Mouse (Mus musculus) neural tube, embryonic 11.5 days (tissue): ENCODE results near the gene Fgfrl1. TPM values are rescaled to one million over a fixed set of nuclear protein-coding genes. Genes with fewer than 3 reads are reported as not detected.

Experiments
- ATAC-seq: fragments of 200-750 bp; cut with Nextera tagmentation; 2 replicates; pipeline ENCODE4 v1.8.0; 2017; ENCODE audit warnings: moderate number of reproducible peaks, mild to moderate bottlenecking, moderate TSS enrichment, moderate library complexity; ENCODE audit not compliant: insufficient read depth, low FRiP score, low TSS enrichment
- DNase-seq: peaks from one replicate; pipeline ENCODE4 v3.0.0-alpha.2; 2015; ENCODE audit warnings: low spot score
- H3K27ac ChIP-seq: fragments of 300-500 bp; sonication (generic); 2 replicates; pipeline ENCODE4 v1.5.1; 2014; ENCODE audit warnings: low read depth, mild to moderate bottlenecking, low read length
- H3K27me3 ChIP-seq: fragments of 300-500 bp; sonication (generic); 2 replicates; pipeline ENCODE4 v1.6.1; 2014; ENCODE audit warnings: mild to moderate bottlenecking, low read length, mixed read lengths; ENCODE audit not compliant: control insufficient read depth, insufficient read depth
- H3K36me3 ChIP-seq: fragments of 300-500 bp; sonication (generic); 2 replicates; pipeline ENCODE4 v1.6.1; 2014; ENCODE audit warnings: mild to moderate bottlenecking, low read length, moderate library complexity, mixed read lengths; ENCODE audit not compliant: control insufficient read depth, insufficient read depth
- H3K4me1 ChIP-seq: fragments of 300-500 bp; sonication (generic); 2 replicates; pipeline ENCODE4 v1.6.1; 2014; ENCODE audit warnings: low read length, mixed read lengths; ENCODE audit not compliant: control insufficient read depth, insufficient read depth
- H3K4me2 ChIP-seq: fragments of 300-500 bp; sonication (generic); 2 replicates; pipeline ENCODE4 v1.6.1; 2014; ENCODE audit warnings: low read depth, mild to moderate bottlenecking, moderate library complexity
- H3K4me3 ChIP-seq: fragments of 300-500 bp; sonication (generic); 2 replicates; pipeline ENCODE4 v1.5.1; 2014; ENCODE audit warnings: low read depth, low read length
- H3K9ac ChIP-seq: fragments of 300-500 bp; sonication (generic); 2 replicates; pipeline ENCODE4 v1.6.1; 2014; ENCODE audit warnings: mild to moderate bottlenecking, low read length
- H3K9me3 ChIP-seq: fragments of 300-500 bp; sonication (generic); 2 replicates; pipeline ENCODE4 v1.6.1; 2016; ENCODE audit warnings: low read length; ENCODE audit not compliant: control insufficient read depth
- WGBS: fragments of 180-500 bp; shearing (Covaris S2); extraction: QIAGEN DNeasy Blood & Tissue Kit; methylation state at CpG from one replicate; pipeline ENCODE4 v1.1.7; 2014; 5-methylcytosine and 5-hydroxymethylcytosine counted together
- polyA plus RNA-seq: library from polyadenylated mRNA; unstranded; fragments of >200 nt; fragmentation: Nextera tagmentation; extraction: Ambion mirVana; gene quantifications from 2 replicates; pipeline ENCODE4 v1.2.1, GENCODE M21; 2014

The Fgfrl1 gene
- polyA plus RNA-seq, 1 experiment from 2014 or later, result 28.6 TPM

DNA sequence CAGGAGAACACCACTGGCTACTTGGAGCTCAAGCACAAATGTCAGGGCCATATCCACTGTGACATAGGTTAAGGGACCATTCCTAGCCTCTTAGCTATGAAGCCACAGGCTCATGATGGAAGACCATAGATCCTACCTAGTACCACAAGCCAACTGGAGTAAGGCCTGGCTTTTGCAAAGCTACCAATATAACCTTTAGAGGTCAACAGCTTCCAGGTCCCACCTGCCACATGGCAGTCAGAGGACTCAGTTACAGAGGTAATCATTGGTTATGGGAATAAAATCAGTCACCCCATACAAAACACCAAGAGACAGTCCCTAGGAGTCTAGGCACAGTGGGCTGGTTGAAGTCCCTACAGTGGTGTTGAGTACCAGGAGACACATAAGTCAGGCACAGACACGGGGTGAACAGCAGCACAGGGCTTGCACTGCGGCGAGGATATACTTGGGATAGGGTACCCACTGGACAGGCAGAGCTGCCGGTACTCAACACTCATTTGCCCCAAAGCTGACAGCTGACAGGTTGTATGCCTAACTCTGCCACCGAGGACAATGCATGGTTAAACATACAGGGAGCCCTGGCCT is 41.0 kb upstream of the Fgfrl1 start:
- Histone ChIP-seq H3K27ac (no peak overlapping the region), H3K9me3 (no peaks in the 10 kb centered on the region), H3K4me3 (no peak overlapping the region), H3K4me2 (no peak overlapping the region), H3K27me3 (no peaks in the 10 kb centered on the region), H3K9ac (no peak overlapping the region), H3K36me3 (peaks cover 6% of the 10 kb centered on the region; the same call in 1 of the 2 replicates), H3K4me1 (no peaks in the 10 kb centered on the region)
- DNase-seq, result no peak
- 78% methylated on average over 5 of the region's 5 CpGs for WGBS
- no peak for ATAC-seq

GRCm38 (mm10) chr5:108651823-108652222 is 40.4 kb upstream of the Fgfrl1 start:
- DNase-seq (peak; percentile 29), ATAC-seq (peak; percentile 62; the same call in 1 of the 2 replicates)
- Histone ChIP-seq H3K36me3 (peaks cover 6% of the 10 kb centered on the region; the same call in 1 of the 2 replicates), H3K27me3 (no peaks in the 10 kb centered on the region), H3K27ac (no peak overlapping the region), H3K9me3 (no peaks in the 10 kb centered on the region), H3K4me3 (no peak overlapping the region), H3K9ac (no peak overlapping the region), H3K4me2 (no peak overlapping the region), H3K4me1 (no peaks in the 10 kb centered on the region)
- WGBS, result 57% methylated on average over 1 of the region's 1 CpGs

DNA sequence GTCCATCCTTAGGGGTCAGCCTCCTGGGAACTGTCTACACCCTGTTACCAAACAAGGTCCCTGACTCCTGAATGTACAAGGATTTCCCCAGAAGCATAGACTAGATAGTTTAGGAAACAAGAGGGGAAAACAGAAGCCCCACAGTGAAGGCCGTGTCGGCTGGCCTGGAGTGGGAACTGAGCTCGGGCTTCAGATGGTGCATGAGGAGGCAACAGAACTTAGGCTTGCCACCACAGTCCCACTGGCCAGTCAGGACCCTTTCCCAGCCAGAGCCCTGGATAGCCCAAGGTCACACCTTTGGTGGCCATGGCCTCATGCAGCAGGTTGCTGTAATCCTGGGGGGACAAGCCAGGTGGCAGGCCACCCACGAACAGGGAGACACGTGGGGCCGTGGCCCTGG is 38.8 kb upstream of the Fgfrl1 start:
- H3K4me1 ChIP-seq, result no peaks in the 10 kb centered on the region
- no peak for DNase-seq
- H3K9me3 ChIP-seq, result no peaks in the 10 kb centered on the region
- no peak overlapping the region for H3K27ac ChIP-seq
- ATAC-seq, result no peak
- H3K4me3 ChIP-seq, result no peak overlapping the region
- H3K36me3 ChIP-seq, result peaks cover 4% of the 10 kb centered on the region; the same call in 1 of the 2 replicates
- no peak overlapping the region for H3K9ac ChIP-seq
- 91% methylated on average over 6 of the region's 6 CpGs for WGBS
- H3K4me2 ChIP-seq, result no peak overlapping the region
- no peaks in the 10 kb centered on the region for H3K27me3 ChIP-seq

- no peaks in the 10 kb centered on the region for H3K9me3 ChIP-seq
- ATAC-seq (no peak), DNase-seq (no peak)
- H3K9ac ChIP-seq, result no peak overlapping the region
- no peak overlapping the region for H3K4me3 ChIP-seq
- H3K27me3 ChIP-seq, result no peaks in the 10 kb centered on the region
- H3K4me2 ChIP-seq, result no peak overlapping the region
- H3K27ac ChIP-seq, result no peak overlapping the region
- WGBS, result 94% methylated on average over 10 of the region's 10 CpGs
- H3K36me3 ChIP-seq, result peaks cover 4% of the 10 kb centered on the region; the same call in 1 of the 2 replicates
- H3K4me1 ChIP-seq, result 0 out of 2 replicates have a peak, but pooled peaks cover 3% of the 10 kb centered on the region
Measured at GRCm38 (mm10) chr5:108654444-108654990, 37.7 kb upstream of the Fgfrl1 start.

GRCm38 (mm10) chr5:108655381-108655780 is 36.8 kb upstream of the Fgfrl1 start:
- Histone ChIP-seq H3K36me3 (0 out of 2 replicates have a peak, but pooled peaks cover 4% of the 10 kb centered on the region), H3K9me3 (no peaks in the 10 kb centered on the region), H3K4me2 (no peak overlapping the region), H3K27ac (no peak overlapping the region), H3K4me1 (peaks cover 7% of the 10 kb centered on the region; the same call in 1 of the 2 replicates), H3K27me3 (no peaks in the 10 kb centered on the region), H3K9ac (no peak overlapping the region), H3K4me3 (no peak overlapping the region)
- no peak for ATAC-seq
- no peak for DNase-seq
- 94% methylated on average over 9 of the region's 9 CpGs for WGBS

DNA sequence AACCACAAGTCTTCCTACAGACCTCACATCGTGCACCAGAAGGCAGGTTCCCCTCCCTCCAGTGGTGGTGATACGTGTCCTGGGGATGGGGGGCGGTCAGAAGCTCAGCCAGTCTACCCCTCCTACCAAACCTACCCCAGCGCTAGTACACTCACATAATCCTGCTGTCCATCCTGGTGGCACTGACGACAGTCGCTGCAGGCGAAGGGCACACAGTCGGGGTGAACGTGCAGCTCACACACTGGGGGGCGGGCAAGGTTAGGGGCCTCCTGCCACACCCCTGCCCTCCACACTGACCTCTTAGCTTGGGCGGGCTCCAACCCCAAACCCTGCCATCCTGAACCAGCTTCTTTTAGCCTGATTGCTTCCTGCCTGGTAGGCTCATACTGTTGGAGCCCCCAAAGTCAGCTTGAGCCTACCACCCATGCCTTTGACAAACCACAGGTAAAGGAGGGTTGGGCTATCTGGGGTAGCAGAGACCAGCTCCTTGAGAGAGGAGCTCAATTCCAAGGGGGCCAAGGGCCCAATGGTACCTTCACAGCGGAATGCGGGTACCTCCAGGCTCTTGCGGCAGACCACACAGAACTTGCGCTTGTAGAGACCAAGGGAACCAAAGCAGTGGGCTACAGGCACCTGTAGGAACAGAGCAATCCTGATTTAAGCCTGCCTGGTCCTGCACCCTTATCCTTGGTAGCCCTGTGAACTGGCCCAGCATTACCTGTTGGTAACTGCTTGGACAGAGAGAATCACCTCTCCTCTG is 36.1 kb upstream of the Fgfrl1 start:
- Histone ChIP-seq H3K4me2 (no peak overlapping the region), H3K36me3 (0 out of 2 replicates have a peak, but pooled peaks cover 4% of the 10 kb centered on the region), H3K9ac (no peak overlapping the region), H3K27me3 (no peaks in the 10 kb centered on the region), H3K27ac (no peak overlapping the region), H3K4me3 (no peak overlapping the region), H3K4me1 (peaks cover 7% of the 10 kb centered on the region; the same call in 1 of the 2 replicates), H3K9me3 (no peaks in the 10 kb centered on the region)
- no peak for DNase-seq
- no peak for ATAC-seq
- 91% methylated on average over 15 of the region's 15 CpGs for WGBS

DNA sequence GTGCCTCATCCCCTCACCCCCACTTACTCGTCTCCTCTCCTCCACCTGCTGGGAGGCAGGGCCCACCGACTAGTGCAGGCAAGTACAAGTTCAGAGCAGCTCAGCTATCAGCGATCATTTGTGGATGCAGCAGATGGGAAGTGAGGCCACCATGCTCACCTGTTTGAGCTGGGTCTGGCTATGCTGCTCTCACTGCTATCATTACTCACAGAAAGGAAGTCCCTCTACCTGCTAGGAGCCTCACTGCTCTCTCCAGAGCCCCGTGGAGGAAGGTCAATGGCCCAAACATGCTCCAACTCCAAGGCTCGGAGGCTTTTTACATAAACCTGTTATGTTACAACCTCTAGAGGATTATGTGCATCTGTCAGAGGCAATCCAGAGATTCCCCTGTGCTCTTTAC is 34.8 kb upstream of the Fgfrl1 start:
- Histone ChIP-seq H3K4me1 (peaks cover 7% of the 10 kb centered on the region; the same call in 1 of the 2 replicates), H3K27ac (no peak overlapping the region), H3K36me3 (0 out of 2 replicates have a peak, but pooled peaks cover 4% of the 10 kb centered on the region), H3K27me3 (no peaks in the 10 kb centered on the region), H3K4me3 (no peak overlapping the region), H3K9ac (no peak overlapping the region), H3K9me3 (no peaks in the 10 kb centered on the region), H3K4me2 (no peak overlapping the region)
- WGBS, result 78% methylated on average over 5 of the region's 5 CpGs
- ATAC-seq, result no peak
- DNase-seq, result no peak

DNA sequence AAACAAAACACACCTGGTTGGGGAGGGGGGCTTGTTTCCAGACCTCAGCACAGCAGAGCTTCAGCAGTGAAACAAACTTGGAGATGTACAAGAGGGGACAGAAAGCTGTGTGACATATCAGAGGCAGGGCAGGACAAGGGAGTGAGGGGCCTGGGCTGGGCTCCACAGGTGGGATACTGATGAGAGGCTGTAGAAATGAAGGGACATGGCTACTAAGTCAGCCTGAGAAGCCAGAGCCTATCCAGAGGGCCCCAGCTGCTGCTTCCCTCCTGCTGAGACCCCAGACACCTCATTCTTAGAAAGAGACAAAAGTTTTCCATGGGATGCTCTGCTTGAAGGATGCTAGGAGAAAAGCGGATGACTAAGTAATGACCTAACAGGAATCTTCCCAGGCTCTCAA is 33.6 kb upstream of the Fgfrl1 start:
- WGBS, result 79% methylated on average over 1 of the region's 1 CpGs
- Histone ChIP-seq H3K9ac (no peak overlapping the region), H3K27me3 (no peaks in the 10 kb centered on the region), H3K9me3 (no peaks in the 10 kb centered on the region), H3K36me3 (0 out of 2 replicates have a peak, but pooled peaks cover 4% of the 10 kb centered on the region), H3K4me3 (no peak overlapping the region), H3K4me1 (peaks cover 7% of the 10 kb centered on the region; the same call in 1 of the 2 replicates), H3K27ac (no peak overlapping the region), H3K4me2 (no peak overlapping the region)
- no peak for ATAC-seq
- no peak for DNase-seq
